Mouse (Mus musculus) kidney, adult 2 months (tissue): ENCODE data around the gene Slc9a2. TPM values are rescaled to one million over a fixed set of nuclear protein-coding genes. Genes with fewer than 3 reads are reported as not detected.

Experiments
- DNase-seq: peaks from one replicate; pipeline ENCODE4 v3.0.0; 2021
- H3K27ac ChIP-seq: fragments of 200-500 bp; 2 replicates; pipeline ENCODE4 v1.5.1; 2012; ENCODE audit warnings: low read depth, low read length, control low read depth, inconsistent platforms; ENCODE audit not compliant: insufficient read depth
- H3K27me3 ChIP-seq: fragments of 200-500 bp; replicated peaks from 2 replicates; pipeline ENCODE4 v1.6.1; 2012; ENCODE audit warnings: mild to moderate bottlenecking, moderate library complexity, low read length, inconsistent platforms; ENCODE audit not compliant: control insufficient read depth, insufficient read depth
- H3K36me3 ChIP-seq: fragments of 200-500 bp; 2 replicates; pipeline ENCODE4 v1.6.1; 2012; ENCODE audit warnings: mild to moderate bottlenecking, moderate library complexity, low read length, inconsistent platforms; ENCODE audit not compliant: control insufficient read depth, insufficient read depth
- H3K4me1 ChIP-seq: fragments of 200-500 bp; 2 replicates; pipeline ENCODE4 v1.6.1; 2011; ENCODE audit warnings: low read length; ENCODE audit not compliant: control insufficient read depth, insufficient read depth
- H3K4me3 ChIP-seq: fragments of 200-500 bp; 2 replicates; pipeline ENCODE4 v1.5.1; 2011; ENCODE audit warnings: mild to moderate bottlenecking, low read depth, low read length, control low read depth; ENCODE audit not compliant: insufficient read depth
- CTCF ChIP-seq: fragments of 200-500 bp; conservative IDR thresholded peaks from 2 replicates; pipeline ENCODE4 v1.5.1; 2011; ENCODE audit warnings: low read depth, mild to moderate bottlenecking, control low read depth, low read length, moderate library complexity, mixed read lengths; ENCODE audit not compliant: insufficient read depth, insufficient read length
- POLR2A ChIP-seq: fragments of 200-500 bp; IDR thresholded peaks from one replicate; pipeline ENCODE4 v1.6.1; 2011; ENCODE audit warnings: low read depth, low read length, control low read depth
- WGBS: fragments of 180-500 bp; shearing (Covaris S2); methylation state at CpG from one replicate; pipeline ENCODE4 v1.1.7; 2018; 5-methylcytosine and 5-hydroxymethylcytosine counted together
- polyA plus RNA-seq: library from polyadenylated mRNA; depleted of rRNA; stranded (reverse); fragments of >200 nt; gene quantifications from 2 replicates; pipeline ENCODE4 v1.2.3, GENCODE M21; 2012

Slc9a2 gene
- polyA plus RNA-seq, 1 experiment = 14.5 TPM

GRCm38 (mm10) chr1:40677306-40677705 is 3.1 kb upstream of the Slc9a2 start:
- Histone ChIP-seq H3K4me3 (no peak overlapping the region), H3K27me3 (no peaks in the 10 kb centered on the region), H3K4me1 (peaks cover 4% of the 10 kb centered on the region; the same call in 1 of the 2 replicates), H3K36me3 (no peaks in the 10 kb centered on the region), H3K27ac (no peak overlapping the region)
- peak; percentile 28 for DNase-seq
- 35% methylated on average over 5 of the region's 5 CpGs for WGBS
- TF ChIP-seq POLR2A = no peak
- TF ChIP-seq CTCF = no peak; the same call in 1 of the 2 replicates

- Histone ChIP-seq H3K4me3 (peak overlapping the region; percentile 69), H3K27me3 (no peaks in the 10 kb centered on the region), H3K36me3 (no peaks in the 10 kb centered on the region), H3K4me1 (peaks cover 6% of the 10 kb centered on the region; the same call in 1 of the 2 replicates), H3K27ac (peak overlapping the region; percentile 52)
- TF ChIP-seq POLR2A (no peak), CTCF (no peak)
- DNase-seq = peak; percentile 79
- under 1% methylated on average over 87 of the region's 90 CpGs for WGBS
Observed at GRCm38 (mm10) chr1:40680868-40681698, 709 bp downstream of the Slc9a2 start.

- Histone ChIP-seq H3K4me1 (peaks cover 6% of the 10 kb centered on the region; the same call in 1 of the 2 replicates), H3K27ac (peak overlapping the region; percentile 22; the same call in 1 of the 2 replicates), H3K36me3 (no peaks in the 10 kb centered on the region), H3K27me3 (no peaks in the 10 kb centered on the region), H3K4me3 (peak overlapping the region; percentile 69)
- peak; percentile 36 for DNase-seq
- TF ChIP-seq POLR2A (no peak), CTCF (no peak)
- 4% methylated on average over 44 of the region's 44 CpGs for WGBS
Observed at GRCm38 (mm10) chr1:40681699-40682510, 1.5 kb downstream of the Slc9a2 start.

- no peak for DNase-seq
- TF ChIP-seq POLR2A = no peak
- TF ChIP-seq CTCF = no peak
- peaks cover 8% of the 10 kb centered on the region; the same call in 1 of the 2 replicates for H3K4me1 ChIP-seq
- H3K27me3 ChIP-seq = no peaks in the 10 kb centered on the region
- 83% methylated on average over 13 of the region's 13 CpGs for WGBS
- H3K4me3 ChIP-seq = no peak overlapping the region
- no peak overlapping the region for H3K27ac ChIP-seq
- no peaks in the 10 kb centered on the region for H3K36me3 ChIP-seq
Observed at GRCm38 (mm10) chr1:40694296-40694695, 13.9 kb downstream of the Slc9a2 start.

- peak; percentile 52 for DNase-seq
- Histone ChIP-seq H3K4me1 (peaks cover 8% of the 10 kb centered on the region; the same call in 1 of the 2 replicates), H3K4me3 (no peak overlapping the region), H3K36me3 (no peaks in the 10 kb centered on the region), H3K27ac (peak overlapping the region; percentile 47; the same call in 1 of the 2 replicates), H3K27me3 (no peaks in the 10 kb centered on the region)
- TF ChIP-seq POLR2A (no peak), CTCF (no peak)
- WGBS = 44% methylated on average over 3 of the region's 3 CpGs
Observed at GRCm38 (mm10) chr1:40696436-40696835, 16.1 kb downstream of the Slc9a2 start.

GRCm38 (mm10) chr1:40705099-40705498 is 24.7 kb downstream of the Slc9a2 start:
- 80% methylated on average over 4 of the region's 4 CpGs for WGBS
- no peak for DNase-seq
- TF ChIP-seq POLR2A = no peak
- no peak for TF ChIP-seq CTCF

More at GRCm38 (mm10) chr1:40705099-40705498, 24.7 kb downstream of the Slc9a2 start:
- Histone ChIP-seq H3K4me3 (no peak overlapping the region), H3K27me3 (no peaks in the 10 kb centered on the region), H3K36me3 (no peaks in the 10 kb centered on the region), H3K27ac (no peak overlapping the region), H3K4me1 (no peaks in the 10 kb centered on the region)
